Mouse (Mus musculus) olfactory bulb, adult 2 months (tissue): ENCODE data around the gene Bcl2.

ENCODE experiments used
- CTCF ChIP-seq: fragments of 200-500 bp; IDR thresholded peaks from 2 replicates; pipeline ENCODE4 v1.5.1; 2012; ENCODE audit warnings: low read depth, mild to moderate bottlenecking, low read length, moderate library complexity; ENCODE audit not compliant: insufficient read depth
- POLR2A ChIP-seq: fragments of 200-500 bp; IDR thresholded peaks from 2 replicates; pipeline ENCODE4 v1.6.1; 2012; ENCODE audit warnings: mild to moderate bottlenecking, low read depth, low read length, moderate library complexity; ENCODE audit not compliant: insufficient read depth

DNA sequence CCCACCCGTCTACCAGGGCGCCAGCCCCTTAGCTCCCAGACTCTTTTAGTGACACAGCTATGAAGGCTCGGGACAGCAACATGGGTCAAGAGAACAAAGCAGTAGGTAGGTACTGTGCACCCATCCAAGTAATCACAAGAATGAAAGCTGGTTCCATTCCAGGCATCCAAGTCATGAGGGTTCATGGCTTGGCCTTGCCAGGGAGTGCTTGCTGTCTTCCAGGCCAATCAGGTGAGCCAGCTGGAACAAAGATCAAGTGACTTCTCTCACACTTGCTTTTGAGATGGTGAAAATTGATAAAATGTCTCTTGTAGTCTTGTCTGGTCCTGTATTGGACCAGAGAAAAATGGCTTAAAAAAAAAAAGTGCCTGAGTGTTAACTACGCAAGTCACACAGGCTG is 26.7 kb upstream of the Bcl2 start:
- no peak for TF ChIP-seq CTCF
- no peak for TF ChIP-seq POLR2A
